Mouse (Mus musculus) right cerebral cortex, postnatal 4 days (tissue): ENCODE measurements around the gene Tlr13.

Experiments used
- DNase-seq: peaks from one replicate; pipeline ENCODE4 v3.0.0-alpha.2; 2022

The Tlr13 gene

DNA sequence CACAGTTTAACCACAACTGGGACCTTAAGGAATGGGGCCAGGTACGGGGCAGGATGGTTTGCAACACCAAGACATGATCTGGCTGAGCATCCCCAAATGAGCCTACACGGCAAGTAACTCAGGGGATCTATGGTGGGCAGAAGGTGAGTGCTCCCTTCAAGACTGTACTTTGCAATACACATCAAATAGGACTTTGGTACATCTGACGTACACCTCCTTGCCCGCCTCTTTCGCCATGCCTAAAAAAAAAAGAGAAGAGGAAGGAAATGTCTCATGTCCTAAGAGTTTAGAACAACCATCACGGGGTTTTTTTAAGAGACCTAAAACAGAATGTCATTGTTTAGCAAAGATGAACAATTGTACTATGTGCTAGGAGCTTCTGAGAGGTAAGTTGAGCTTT is at the start of gene Tlr13:
Gene Tlr13, plus strand, starts transcription at position 269 of the 400 bp plus-strand sequence.
- DNase-seq = no peak

DNA sequence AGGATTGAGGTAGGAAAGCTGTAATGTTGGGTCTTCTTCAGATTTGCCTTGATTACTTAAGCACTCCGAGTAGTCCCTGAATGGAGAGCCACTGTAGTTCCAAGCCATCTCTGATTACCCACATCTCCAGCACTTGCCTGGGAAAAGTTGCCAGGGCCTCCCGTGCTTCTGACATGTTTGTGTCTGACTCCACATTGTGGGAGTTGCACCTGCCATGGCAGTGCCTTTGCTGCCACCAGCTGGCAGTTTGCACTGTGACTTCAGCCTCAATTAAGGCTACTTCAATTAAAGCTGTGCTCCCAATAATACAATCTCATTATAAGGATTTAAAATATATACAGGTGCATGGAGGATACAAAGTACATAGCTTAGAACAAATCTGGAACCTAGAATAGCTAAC is 37.5 kb upstream of the Tlr13 start:
- peak; percentile 6 for DNase-seq

DNA sequence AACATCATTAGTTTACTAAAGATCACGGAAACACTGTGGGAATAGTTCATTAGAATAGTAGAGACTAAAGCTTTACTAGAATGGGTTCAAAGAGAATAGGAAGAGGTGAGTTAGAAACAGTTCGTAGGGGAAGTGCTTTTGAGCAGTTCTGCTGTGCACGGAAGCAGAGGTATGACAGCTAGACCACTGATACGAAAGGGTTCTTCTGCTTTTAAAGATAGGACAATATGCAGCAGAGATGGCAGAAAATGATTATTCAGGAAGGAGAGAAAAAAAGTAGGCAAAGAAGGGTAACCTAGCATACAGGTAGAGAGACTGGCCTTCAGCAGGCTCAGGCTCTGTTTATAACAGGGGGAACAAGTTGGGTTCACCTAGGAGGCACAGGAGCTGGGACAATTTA is 29.1 kb upstream of the Tlr13 start:
- DNase-seq = no peak

DNA sequence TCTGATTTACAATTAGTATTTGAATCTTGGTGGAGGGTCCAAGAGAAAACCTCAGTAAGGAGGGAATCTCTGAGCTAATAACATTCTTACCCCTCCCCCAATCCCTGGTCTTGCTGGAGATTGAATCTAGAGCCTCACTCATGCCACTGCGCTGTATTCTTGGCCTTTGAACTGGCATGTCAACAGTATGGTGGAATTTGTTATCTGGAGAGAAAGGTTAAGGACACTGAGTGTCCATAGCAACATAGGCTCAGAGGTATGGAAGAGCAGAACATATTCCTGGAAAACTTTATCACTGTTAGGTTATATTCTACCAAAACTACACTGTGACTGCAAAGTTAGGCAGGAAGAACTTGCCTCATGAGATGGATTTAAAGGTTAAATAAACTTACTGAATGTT is 28.3 kb upstream of the Tlr13 start:
- no peak for DNase-seq

DNA sequence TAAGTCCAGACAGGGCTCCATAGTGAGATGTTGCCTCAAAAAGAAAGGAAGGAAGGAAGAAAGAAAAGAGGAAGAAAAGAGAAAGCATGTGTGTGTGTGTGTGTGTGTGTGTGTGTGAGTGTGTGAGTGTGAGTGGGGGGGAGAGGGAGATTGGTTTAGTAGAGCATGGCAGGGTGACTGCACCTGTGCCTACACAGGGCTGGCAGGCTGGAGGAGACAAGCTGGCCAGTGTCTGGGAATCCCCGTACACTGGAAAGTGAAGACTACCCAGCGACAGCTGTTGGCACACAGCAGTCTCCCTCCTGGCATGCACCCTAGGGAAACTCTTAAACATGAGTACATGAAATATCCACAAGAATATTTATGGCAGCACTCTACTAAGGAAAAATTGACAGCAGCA is 20.2 kb upstream of the Tlr13 start:
- no peak for DNase-seq

DNA sequence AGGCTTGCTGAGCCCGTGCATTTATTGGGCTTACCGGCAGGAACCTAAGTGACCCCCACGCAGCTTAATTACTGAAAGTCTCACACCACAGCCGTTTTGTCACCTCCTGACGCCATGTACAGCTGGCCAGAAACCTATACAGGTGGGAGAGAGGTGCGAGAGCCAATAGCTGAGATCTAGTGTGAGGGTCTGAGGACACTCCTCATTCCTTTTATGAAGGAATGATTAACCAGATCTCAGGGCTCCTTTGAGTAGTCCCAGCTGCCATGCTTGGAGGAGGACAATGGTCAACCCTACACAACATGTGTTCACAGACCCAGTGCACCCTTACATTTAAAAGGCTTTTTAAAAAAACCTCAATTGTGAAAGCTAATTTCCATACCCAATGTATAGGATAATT is 14.7 kb upstream of the Tlr13 start:
- DNase-seq = no peak

DNA sequence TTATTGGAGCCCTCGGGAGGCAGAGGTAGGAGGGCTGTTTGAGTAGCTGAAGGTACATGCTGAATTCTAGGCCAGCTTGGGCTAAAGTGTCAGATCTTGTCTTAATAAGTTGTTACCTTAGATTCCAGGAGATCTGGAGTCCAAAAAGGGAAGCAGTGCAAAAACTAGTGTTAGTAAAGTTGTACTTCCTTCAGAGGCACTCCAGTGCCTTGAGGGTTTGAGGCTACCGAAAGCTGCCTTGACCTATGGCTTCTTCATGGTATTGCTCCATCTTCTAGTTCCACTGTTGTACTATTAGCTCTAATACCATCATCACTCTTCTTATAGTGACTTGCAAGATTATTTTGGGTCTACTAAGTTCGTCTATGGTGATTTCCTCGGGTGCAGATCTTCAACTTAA is 13.1 kb upstream of the Tlr13 start:
- DNase-seq = no peak

DNA sequence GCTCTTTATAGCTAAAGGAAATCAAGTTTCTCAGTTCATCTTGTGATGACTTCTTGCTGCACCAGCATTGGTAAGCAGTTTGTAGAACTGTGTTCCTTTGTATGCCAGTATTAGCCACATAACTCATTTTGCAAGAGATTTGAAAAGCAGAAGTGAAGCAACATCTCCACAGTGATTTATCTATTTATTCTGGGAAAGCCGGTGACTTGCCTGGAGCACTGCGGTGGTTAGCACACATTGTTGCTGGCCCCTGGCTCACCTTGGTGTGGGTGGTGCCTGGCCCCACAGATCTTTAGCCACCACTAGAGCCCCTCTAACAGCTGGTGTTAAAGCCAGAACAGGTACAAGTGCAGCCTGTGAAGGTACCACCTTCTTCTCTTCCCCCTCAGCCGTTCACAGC is 8.1 kb upstream of the Tlr13 start:
- DNase-seq = no peak

DNA sequence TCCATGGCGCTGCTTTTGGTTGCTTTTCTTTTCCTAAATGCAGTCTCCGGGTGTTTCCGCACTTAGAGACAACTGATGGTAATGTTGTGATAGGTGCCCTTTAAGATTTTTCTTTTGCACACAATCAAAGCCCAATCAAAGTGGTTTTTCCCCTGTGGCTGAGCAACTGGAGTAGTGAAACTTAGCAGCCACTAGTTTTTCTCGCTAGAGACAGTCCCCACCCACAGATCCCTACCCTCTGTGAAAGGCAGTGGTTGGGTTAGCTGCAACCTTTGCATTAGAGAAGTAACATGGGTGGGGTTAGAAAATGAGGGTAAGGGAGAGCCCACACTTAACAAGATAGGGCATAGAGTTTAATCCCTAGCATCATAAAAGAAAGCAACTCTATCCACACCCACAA is 7.5 kb upstream of the Tlr13 start:
- no peak for DNase-seq

DNA sequence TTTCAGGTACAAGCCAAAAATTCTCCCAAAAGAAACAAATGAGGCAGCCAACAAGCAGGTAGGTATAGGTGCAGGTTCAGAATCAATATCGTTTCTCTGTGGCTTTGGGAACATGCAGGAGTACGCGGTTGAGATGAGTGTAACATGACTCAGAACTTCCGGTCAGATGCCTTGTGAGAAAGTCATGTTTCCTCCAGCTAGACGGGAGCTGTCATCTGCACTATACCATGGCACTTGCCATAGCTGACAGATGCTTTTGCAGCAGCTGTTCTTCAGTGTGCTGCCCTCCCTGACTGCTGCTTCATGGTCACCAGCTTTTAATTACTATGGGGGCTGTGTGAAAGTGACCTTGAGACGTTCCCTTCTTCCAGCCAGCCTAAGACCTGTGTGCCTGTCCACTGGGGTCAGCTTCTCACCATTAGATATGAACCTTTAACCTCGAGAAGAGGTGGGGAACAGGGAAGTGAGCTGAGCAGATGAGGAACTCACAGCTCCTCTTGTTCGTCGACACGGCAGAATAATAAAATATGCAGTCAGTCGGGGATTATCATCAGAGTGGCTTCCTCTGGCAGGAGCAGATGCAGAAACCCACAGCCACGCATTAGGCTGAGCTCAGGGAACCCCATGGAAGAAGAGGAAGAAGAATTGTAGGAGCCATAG is 7.0 kb upstream of the Tlr13 start:
- no peak for DNase-seq

DNA sequence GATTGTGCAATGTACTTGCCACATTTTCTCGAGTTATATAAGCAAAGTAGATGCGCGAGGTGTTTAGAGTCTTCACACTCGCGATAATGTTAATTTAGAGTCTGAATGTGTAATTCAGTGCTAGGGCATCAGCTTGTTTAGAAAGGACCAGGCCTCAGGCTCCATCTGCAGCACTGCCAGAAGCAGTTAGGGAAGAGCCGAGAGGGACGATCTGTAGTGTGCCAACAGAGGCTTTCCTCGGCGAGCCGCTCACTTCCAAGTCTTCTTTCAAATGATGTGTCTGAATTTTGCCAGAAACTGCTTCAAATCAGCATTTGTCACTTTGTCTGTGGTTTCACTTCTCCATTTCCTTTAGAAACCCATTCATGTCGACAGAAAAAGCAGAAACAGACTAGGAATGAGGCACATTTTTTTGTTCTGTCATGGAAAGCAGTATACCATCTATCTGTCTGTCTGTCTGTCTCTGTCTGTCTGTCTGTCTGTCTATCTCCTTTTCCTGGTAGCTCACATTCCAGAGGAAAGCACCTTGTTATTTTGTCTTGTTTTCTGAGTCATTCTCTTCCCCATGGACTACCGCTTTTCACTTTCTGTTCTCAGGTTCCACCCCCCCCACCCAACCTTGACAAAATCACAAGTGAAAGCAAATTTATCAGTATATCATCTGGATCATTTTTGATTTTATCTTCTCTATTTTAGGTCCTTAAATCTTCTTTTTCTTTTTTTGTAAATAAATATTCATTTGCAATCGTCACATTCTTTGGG is 3.5 kb upstream of the Tlr13 start:
- DNase-seq = peak; percentile 1

DNA sequence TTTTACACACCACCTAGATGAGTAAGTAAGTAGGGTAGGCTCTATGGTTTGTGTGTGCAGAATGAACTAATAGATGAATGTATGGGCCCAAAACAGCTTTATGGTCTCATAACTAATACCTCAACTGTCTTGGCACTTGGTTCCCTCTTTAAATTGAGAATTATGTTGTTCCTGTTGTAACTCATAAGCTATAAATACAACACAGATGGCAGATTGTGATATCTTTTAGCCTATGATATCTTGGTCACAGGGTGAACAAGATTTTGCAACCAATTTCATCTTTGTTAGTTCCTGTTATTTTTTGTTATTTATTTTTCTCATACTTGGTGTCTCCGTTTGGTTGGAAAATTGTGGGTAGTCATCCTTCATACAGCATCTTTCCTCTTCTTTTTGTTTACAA is 5.2 kb downstream of the Tlr13 start:
- no peak for DNase-seq

DNA sequence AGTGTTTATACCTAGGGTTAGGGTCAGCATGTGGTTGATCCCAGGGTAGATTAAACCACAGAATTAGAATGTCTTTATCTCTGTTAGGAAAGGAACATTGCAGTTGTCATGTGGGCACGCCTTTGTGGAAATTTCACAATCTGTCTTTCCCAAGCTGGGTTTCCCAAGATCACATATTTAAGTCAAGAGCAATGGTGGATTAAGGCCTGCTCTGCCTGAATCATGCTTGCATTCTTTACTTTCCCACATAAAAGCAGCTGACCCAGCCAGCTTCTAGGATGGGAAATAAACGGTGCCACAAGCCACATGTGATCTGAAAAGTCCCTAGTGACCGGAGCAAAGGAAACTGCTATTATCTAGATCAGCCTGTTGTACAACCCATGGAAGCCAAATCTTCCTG is 6.5 kb downstream of the Tlr13 start:
- no peak for DNase-seq

DNA sequence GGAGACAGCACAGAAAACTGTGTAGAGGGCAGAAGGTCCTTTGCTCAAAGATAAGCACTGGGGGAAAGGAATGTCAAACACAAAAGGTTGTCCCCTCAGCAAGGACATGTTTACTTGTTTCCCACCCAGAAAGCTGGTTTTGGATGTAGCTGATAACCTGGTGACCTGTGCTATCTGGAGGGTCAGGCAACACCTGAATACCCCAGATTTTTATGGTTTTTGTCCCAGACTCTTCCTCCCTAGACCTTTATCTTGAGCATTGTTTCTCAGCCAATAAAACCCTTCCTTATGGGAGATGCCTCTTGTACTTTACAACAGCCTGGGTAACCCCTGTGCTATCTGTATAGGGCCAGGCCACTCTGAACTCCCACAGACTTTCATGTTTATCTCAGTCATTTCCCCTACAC is 11.2 kb downstream of the Tlr13 start:
- no peak for DNase-seq

DNA sequence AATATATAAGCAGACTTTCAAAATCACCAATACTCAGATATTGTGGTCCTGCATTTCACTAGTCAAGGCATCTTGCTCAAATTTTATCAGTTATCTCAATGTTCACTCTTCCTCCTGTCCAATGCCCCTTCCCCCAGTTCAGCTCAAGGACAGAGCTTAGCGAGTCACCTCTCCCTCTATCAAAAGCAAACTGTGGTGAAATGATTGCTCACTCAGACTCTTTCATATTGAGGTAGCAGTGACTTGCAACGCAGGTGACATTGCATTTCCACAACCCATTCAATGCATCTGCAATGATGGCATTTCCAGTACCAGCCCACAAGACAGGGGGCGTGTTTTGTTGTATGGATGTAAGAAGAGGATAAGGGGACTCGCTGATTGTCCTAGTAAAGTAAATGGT is 12.9 kb downstream of the Tlr13 start:
- DNase-seq = no peak

DNA sequence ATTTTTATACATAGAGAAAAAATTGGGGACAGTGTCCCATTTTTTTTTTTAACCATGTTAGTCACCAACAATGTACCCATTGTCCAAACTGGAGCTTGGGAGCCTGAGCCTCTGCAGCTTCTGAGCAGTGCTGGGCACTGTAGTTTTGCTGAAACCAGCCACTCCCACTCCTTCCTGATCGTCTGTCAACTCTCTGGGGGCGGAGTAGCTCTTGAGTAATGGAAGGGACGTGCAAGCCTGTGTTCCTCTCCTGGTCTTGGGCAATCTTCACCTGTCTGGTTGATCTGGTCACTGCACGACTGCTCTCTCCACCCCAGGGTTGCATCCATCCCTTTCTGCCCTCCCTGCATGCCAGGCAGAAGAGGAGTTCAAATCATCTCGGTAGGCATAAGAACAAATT is 21.0 kb downstream of the Tlr13 start:
- no peak for DNase-seq

DNA sequence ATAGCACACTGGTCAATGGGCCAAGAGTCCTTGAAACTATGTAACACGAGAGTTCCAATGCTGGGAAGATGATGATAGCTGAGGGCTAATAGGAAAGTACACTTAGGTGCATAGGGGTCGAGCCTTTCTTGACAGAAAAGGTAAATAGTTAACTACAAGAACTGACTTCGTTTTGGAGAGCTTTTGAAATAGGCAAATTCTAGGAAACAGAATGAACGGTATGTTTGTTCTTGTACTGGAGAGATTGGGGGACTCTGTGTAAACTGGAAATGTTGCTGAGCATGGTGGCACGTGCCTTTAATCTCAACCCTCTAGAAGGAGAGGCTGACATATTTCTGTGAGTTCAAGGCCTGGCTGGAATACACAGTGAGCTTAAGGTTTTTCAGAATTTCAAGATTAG is 21.6 kb downstream of the Tlr13 start:
- DNase-seq = no peak

DNA sequence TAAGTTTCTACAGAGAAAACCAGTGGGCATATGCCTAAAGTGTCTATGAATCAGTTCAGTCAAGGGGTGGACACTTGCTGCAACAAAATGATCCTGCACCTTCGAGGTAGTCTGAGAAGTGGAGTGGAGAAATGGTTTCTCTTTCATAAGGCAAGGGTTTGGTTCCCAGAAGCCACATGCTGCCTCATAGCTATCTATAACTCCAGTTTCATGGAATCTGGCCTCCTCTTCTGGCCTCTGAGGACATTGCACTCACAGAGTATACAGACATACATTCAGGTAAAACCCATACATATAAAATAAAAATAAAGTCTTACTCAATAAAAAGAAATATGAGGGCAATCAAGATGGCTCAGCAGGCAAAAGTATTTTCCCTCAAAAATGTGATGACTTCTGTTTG is 22.1 kb downstream of the Tlr13 start:
- DNase-seq = no peak

DNA sequence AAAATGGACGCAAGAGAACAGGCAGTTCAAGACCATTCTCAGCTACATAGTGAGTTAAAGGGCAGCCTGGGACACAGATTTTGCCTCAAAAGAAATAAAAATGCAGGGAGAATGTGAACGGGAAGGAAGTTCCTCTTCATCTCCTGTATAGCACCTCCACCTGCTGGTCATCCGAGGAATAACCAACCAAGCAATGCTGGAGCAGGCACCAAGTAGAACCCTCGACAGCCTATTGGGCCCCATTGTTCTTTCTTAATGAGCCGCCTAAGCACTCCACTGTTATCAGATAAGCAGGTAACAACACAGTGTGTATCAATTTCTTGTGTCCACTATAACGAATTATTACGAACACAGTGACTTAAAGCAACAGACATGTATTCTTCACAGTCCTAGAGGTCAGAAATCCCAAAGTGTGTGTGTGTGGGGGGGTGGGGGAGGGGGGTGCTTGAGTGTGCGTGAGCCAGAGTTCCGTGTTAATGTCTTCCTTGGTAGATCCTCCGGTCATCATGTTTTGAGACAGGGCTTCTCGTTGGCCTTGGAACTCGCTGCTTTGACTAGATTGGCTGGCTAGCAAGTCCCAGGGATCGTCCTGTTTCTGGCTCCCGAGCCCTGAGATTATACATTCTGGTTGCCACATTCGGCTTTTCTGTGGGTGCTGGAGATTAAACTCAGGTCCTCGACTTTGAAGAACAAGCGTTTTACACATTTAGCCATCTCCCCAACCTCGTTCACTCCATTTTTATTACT is 28.3 kb downstream of the Tlr13 start:
- peak; percentile 73 for DNase-seq

DNA sequence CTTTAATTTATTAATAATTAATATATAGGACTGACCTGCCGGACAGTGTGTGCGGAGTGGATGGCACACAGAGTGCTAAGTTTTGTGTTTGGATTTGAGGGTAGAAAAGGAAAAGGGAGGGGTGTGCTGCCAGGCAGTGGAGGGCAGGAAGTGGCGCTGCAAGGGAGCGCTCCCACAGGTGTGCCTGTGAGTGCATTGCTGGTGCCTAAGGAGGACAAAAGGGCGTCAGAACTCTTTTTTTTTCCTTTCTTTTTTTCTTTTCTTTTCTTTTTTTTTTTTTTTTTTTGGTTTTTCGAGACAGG is 28.8 kb downstream of the Tlr13 start:
- DNase-seq = no peak

DNA sequence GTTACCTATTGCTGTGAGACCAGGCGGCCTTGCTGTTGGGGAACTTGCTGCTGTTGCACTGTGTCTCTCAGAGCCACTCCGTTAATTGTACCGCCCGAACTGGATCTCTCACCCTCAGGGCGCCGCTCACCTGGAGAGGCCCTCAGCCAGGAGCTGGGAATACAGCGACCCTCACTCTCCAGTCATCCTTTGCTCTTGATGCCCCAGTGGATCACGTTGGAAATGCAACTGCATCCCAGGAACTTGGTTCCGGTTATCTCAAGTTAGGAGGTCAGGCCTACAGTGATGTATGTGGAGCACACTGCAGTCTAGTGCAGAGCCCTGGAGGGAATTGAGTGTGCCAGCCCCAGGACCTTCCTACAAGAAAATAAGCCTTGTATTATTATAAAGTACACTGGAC is 33.3 kb downstream of the Tlr13 start:
- no peak for DNase-seq

DNA sequence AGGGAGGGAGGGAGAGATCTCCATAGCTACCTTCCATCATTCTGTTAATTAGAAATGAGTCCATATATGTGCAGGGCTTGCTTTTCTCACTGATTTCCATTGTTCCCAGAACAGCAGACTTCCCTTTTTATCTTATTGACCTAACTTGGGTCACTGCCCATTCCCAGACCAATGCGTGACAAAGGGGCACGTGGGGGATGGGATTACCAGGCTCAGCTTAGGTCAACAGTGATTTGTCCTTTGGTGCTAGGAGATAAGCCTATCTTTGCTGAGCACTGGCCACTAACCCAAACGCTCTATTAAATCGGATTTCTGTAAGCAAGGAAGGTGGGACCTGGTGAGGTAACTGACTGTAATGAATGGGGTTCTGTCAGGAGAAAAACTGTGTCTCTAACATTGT is 41.3 kb downstream of the Tlr13 start:
- DNase-seq = no peak

DNA sequence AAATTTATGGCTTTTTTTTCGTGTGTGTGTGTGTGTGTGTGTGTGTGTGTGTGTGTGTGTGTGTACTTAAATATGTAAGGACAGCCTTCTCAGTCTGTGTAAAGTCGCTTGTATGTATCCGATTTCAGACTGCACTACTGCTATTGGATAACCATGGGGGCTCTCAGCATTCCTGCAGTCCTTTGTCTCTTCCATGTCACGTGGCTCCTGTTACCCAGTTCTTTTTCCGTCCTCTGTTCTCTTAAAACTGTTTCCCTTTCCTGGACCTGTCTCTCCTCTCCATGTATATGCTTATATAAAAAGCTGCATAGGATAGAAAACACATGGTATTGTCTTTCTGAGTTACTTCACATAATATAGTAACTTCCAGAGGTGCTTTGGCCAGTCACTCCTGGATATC is 42.7 kb downstream of the Tlr13 start:
- no peak for DNase-seq
